Mouse (Mus musculus): ENCODE measurements around the gene Tnrc6c. TPM values are rescaled to one million over a fixed set of nuclear protein-coding genes. Genes with fewer than 3 reads are reported as not detected.
A peak's percentile ranks its signal among the peaks of the same experiment; 100 is the strongest.

Tnrc6c gene
- polyA plus RNA-seq, 1 experiment: 19.5 TPM

DNA sequence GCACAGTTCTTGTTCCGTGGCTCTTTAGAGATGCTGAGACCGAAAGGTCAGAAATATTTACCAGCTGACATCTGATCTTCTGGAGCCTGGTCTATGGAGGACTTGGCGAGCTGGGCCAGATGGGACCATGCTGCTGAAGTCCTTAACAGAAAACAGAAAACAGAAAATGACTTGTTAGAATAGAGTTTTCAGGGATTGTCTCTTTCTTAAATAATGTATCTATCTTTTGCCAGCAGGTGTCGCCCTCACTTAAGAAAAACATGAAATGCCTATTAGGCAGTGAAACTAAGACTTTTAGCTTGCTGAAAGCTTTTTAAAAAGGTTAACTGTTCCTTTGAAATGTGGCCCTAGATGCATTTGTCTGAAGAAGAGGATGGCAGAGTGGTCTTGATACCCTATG lies 55.2 kb downstream of the Tnrc6c start:
- no peak overlapping the region for H3K27ac ChIP-seq (ENCODE audit: control insufficient read depth, insufficient read depth, low read depth, low read length, poor library complexity)
- H3K4me1 ChIP-seq (ENCODE audit: control insufficient read depth, insufficient read depth, low read length): no peaks in the 10 kb centered on the region
- no peak overlapping the region for H3K4me3 ChIP-seq (replicated peaks; ENCODE audit: control insufficient read depth, low read depth, low read length)
- TF ChIP-seq CTCF (IDR thresholded peaks at IDR 0.05; ENCODE audit: control insufficient read depth, insufficient read depth, low read length): no peak
- no peak for TF ChIP-seq POLR2A (IDR thresholded peaks at IDR 0.05; ENCODE audit: borderline replicate concordance, control insufficient read depth, low read depth, low read length)
- 58% methylated on average over 4 of the region's 4 CpGs for WGBS

DNA sequence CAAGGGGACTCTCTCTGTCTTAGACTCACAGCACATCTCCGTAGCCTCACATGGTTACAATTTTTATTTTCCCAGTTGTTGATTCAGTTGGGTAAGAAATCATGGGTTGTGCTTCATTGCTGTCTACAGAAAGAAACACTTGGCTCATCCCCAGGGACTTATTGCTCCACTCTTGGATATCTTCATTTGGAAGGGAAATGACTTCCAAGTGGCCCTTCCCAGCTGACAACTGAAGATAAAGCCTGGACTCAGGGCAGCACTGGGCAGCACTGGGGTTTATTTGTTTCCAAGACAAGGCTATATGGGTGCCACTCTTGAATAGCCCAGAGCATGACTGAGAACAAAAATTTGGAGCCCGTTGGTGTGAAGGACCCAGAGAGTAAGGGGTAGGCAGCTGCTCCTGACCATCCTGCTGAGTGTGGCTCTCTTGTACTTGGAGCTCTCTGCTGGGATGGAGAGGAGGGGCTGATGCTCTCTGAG lies 56.8 kb downstream of the Tnrc6c start:
- no peak overlapping the region for H3K27ac ChIP-seq (ENCODE audit: control insufficient read depth, insufficient read depth, low read depth, low read length, poor library complexity)
- H3K4me3 ChIP-seq (replicated peaks; ENCODE audit: control insufficient read depth, low read depth, low read length): no peak overlapping the region
- TF ChIP-seq POLR2A (IDR thresholded peaks at IDR 0.05; ENCODE audit: borderline replicate concordance, control insufficient read depth, low read depth, low read length) (no peak), CTCF (IDR thresholded peaks at IDR 0.05; ENCODE audit: control insufficient read depth, insufficient read depth, low read length) (no peak)
- no peaks in the 10 kb centered on the region for H3K4me1 ChIP-seq (ENCODE audit: control insufficient read depth, insufficient read depth, low read length)
- WGBS: 84% methylated on average over 2 of the region's 2 CpGs

DNA sequence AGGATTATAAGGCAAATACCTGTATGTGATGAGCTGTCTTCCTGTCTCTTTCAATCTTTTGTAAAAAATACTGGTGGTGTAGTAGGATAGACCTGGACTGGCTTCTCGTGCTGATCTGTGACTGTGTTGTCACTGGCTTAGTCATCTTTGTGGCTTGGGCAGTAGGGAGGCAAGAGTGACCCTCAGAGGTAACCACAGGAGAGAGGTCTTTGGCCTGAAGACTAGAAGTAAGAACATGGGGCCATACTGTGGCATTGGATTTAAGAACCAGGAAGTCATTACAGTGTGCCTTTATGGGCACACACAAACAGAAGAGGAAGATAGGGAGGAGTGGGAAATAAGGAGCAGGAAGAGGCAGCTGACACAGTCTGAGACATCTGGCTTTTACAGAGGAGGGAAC lies 58.0 kb downstream of the Tnrc6c start:
- no peaks in the 10 kb centered on the region for H3K4me1 ChIP-seq (ENCODE audit: control insufficient read depth, insufficient read depth, low read length)
- no peak overlapping the region for H3K27ac ChIP-seq (ENCODE audit: control insufficient read depth, insufficient read depth, low read depth, low read length, poor library complexity)
- 43% methylated on average over 1 of the region's 1 CpGs for WGBS
- H3K4me3 ChIP-seq (replicated peaks; ENCODE audit: control insufficient read depth, low read depth, low read length): no peak overlapping the region
- TF ChIP-seq POLR2A (IDR thresholded peaks at IDR 0.05; ENCODE audit: borderline replicate concordance, control insufficient read depth, low read depth, low read length) (no peak), CTCF (IDR thresholded peaks at IDR 0.05; ENCODE audit: control insufficient read depth, insufficient read depth, low read length) (no peak)

DNA sequence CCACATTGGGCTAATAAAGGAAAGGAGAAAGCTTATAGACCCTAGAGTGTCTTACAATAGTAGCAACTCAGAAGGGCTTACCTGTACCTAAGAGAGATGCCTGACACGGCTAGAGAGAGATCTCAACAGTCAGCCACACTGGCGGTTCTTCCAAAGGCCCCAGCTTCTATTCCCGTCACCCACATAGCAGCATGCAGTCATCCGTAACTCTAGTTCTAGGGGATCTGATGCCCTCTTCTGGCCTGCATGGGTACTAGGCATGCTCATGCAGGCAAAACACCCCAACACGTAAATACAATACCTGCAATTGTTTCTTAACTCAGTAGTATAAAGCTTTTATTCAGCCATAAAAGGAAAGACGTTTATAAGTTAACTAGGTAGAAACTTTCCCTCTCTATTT lies 59.3 kb downstream of the Tnrc6c start:
- no peak overlapping the region for H3K27ac ChIP-seq (ENCODE audit: control insufficient read depth, insufficient read depth, low read depth, low read length, poor library complexity)
- peaks cover 2% of the 10 kb centered on the region; the same call in 1 of the 2 replicates for H3K4me1 ChIP-seq (ENCODE audit: control insufficient read depth, insufficient read depth, low read length)
- 0 out of 2 replicates have a peak, but pooled peaks have one; percentile 11 for TF ChIP-seq CTCF (IDR thresholded peaks at IDR 0.05; ENCODE audit: control insufficient read depth, insufficient read depth, low read length)
- no peak for TF ChIP-seq POLR2A (IDR thresholded peaks at IDR 0.05; ENCODE audit: borderline replicate concordance, control insufficient read depth, low read depth, low read length)
- WGBS: 88% methylated on average over 6 of the region's 6 CpGs
- H3K4me3 ChIP-seq (replicated peaks; ENCODE audit: control insufficient read depth, low read depth, low read length): no peak overlapping the region

DNA sequence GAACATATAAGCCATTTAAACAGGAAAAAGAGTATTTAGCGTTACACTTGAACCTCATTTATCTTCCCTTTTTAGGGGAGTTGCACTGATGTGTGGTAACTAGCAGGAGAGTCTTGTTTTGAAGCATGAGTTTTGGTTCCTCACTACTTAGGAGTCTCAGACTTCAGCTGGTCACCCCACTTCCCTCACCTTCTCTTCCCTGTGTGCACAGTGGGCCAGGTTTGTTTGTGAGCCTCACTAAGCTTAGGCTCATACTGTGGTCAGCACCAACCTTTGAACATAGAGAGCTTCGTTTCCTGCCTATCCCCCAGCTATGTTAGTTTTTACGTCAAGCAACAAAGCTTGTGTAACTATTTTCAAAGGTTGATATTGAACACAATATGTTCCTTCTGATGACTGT lies 64.7 kb downstream of the Tnrc6c start:
- WGBS: 51% methylated on average over 3 of the region's 3 CpGs
- Histone ChIP-seq H3K27ac (ENCODE audit: control insufficient read depth, insufficient read depth, low read depth, low read length, poor library complexity) (no peak overlapping the region), H3K4me3 (replicated peaks; ENCODE audit: control insufficient read depth, low read depth, low read length) (no peak overlapping the region), H3K4me1 (ENCODE audit: control insufficient read depth, insufficient read depth, low read length) (peaks cover 3% of the 10 kb centered on the region)
- TF ChIP-seq POLR2A (IDR thresholded peaks at IDR 0.05; ENCODE audit: borderline replicate concordance, control insufficient read depth, low read depth, low read length) (no peak), CTCF (IDR thresholded peaks at IDR 0.05; ENCODE audit: control insufficient read depth, insufficient read depth, low read length) (no peak)

DNA sequence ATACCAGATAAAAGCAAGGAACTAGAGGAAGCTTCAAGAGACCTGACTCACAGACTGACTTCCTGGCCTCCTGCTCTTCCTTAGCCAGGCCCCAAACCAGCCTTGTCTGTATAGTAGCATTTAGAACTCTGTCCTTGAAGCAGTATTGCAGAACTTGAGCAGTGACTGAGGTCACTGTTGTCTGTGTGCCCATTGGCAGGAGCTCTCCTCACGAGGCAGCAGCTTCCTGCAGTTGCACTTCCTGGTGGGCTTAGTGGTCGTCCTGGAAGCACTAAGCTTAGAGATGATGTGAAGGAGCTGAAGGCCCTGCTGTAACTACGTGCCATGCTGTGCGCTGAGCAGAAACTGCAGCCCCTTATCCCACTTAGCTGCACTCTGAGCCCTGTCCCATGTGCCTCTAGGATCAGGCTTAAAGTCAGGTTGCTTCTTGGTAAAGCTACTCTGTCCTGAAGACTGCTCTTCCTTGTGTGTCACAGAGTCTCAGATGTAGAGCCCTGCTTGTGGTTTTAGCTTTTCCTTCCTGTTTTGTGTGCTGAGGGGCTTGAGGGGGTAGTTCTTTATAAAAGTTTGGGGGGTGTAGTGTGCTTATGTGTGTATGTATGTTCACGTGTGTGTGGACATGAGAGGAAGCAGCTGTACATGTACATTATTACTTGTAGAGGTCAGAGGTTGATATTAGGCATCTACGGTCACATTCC lies 70.7 kb downstream of the Tnrc6c start:
- Histone ChIP-seq H3K27ac (ENCODE audit: control insufficient read depth, insufficient read depth, low read depth, low read length, poor library complexity) (peak overlapping the region; percentile 21; the same call in 1 of the 2 replicates), H3K4me1 (ENCODE audit: control insufficient read depth, insufficient read depth, low read length) (peaks cover 5% of the 10 kb centered on the region), H3K4me3 (replicated peaks; ENCODE audit: control insufficient read depth, low read depth, low read length) (no peak overlapping the region)
- WGBS: 31% methylated on average over 6 of the region's 6 CpGs
- TF ChIP-seq POLR2A (IDR thresholded peaks at IDR 0.05; ENCODE audit: borderline replicate concordance, control insufficient read depth, low read depth, low read length) (no peak), CTCF (IDR thresholded peaks at IDR 0.05; ENCODE audit: control insufficient read depth, insufficient read depth, low read length) (no peak)

DNA sequence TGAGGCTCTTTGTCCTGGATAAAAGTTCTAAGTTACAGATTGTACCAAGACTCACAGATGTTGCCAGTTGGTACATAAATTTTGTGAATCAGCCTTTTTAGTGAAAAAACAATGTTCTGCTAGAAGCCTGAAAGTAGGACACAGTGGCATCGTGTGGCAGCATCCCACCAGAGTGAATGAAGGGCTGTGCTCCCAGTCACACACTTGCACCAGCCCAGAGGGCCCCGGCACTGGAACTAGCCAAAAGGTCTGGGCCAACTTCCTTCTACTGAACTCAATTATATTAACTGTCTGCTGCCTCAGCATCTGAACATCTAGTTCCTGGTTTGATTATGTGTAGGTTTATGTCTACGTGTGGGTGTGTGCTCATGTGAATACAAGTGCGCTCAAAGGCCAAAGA lies 72.9 kb downstream of the Tnrc6c start:
- H3K4me1 ChIP-seq (ENCODE audit: control insufficient read depth, insufficient read depth, low read length): peaks cover 5% of the 10 kb centered on the region
- 61% methylated on average over 4 of the region's 4 CpGs for WGBS
- H3K27ac ChIP-seq (ENCODE audit: control insufficient read depth, insufficient read depth, low read depth, low read length, poor library complexity): no peak overlapping the region
- no peak for TF ChIP-seq CTCF (IDR thresholded peaks at IDR 0.05; ENCODE audit: control insufficient read depth, insufficient read depth, low read length)
- no peak for TF ChIP-seq POLR2A (IDR thresholded peaks at IDR 0.05; ENCODE audit: borderline replicate concordance, control insufficient read depth, low read depth, low read length)
- no peak overlapping the region for H3K4me3 ChIP-seq (replicated peaks; ENCODE audit: control insufficient read depth, low read depth, low read length)

DNA sequence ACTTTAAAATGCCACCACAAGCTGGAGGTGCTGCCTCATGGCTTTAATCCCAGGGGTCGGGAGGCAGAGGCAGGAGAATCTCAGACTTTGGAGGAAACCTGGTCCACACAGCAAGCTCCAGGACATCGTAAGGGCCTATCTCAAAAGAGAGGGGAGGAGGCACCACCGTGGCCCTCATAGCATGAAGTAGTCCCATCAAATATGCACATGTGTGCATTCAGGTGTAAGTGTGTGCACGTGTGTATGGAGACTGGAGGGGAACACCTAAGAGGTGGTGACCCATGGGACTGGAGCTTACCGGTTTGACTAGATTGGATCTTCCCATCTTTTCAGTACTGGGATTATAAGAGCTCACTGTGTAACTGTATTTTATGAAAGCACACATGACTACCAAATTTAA lies 74.2 kb downstream of the Tnrc6c start:
- 87% methylated on average over 5 of the region's 5 CpGs for WGBS
- Histone ChIP-seq H3K4me1 (ENCODE audit: control insufficient read depth, insufficient read depth, low read length) (peaks cover 5% of the 10 kb centered on the region), H3K4me3 (replicated peaks; ENCODE audit: control insufficient read depth, low read depth, low read length) (no peak overlapping the region), H3K27ac (ENCODE audit: control insufficient read depth, insufficient read depth, low read depth, low read length, poor library complexity) (no peak overlapping the region)
- TF ChIP-seq CTCF (IDR thresholded peaks at IDR 0.05; ENCODE audit: control insufficient read depth, insufficient read depth, low read length) (no peak), POLR2A (IDR thresholded peaks at IDR 0.05; ENCODE audit: borderline replicate concordance, control insufficient read depth, low read depth, low read length) (no peak)
